Mouse (Mus musculus): Measurements from ENCODE around the gene Pcsk6. TPM values are rescaled to one million over a fixed set of nuclear protein-coding genes. Genes with fewer than 3 reads are reported as not detected.
A peak's percentile ranks its signal among the peaks of the same experiment; 100 is the strongest.

Pcsk6 gene
- polyA plus RNA-seq, 1 experiment: 0.12 TPM

DNA sequence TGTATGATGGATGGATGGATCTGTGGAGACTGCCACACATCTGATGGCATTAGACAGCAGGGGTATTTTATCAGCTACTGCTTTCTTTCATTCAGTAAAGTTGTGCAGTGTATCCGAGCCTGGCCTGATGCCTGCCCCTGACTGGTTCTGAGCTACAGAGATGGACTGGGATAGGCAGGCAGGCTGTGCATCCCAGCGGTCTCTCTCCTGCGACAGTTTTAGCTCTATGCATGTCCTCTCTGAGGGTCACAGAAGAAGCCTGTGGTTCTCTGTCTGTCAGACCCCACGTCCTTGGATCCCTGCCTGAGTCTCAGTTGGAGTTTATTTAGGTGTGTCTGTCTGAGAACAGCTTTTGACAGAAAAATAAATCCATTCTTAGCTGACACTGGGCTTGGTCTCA lies 16.7 kb downstream of the Pcsk6 start:
- H3K4me3 ChIP-seq (replicated peaks): no peak overlapping the region
- no peaks in the 10 kb centered on the region for H3K27me3 ChIP-seq (ENCODE audit: control insufficient read depth)
- no peaks in the 10 kb centered on the region for H3K36me3 ChIP-seq (ENCODE audit: control insufficient read depth)
- H3K4me1 ChIP-seq (ENCODE audit: control insufficient read depth): peaks cover 44% of the 10 kb centered on the region
- TF ChIP-seq GATA1 (IDR thresholded peaks at IDR 0.05; ENCODE audit: low read length): no peak
- TF ChIP-seq TAL1 (IDR thresholded peaks at IDR 0.05; ENCODE audit: low read length): no peak
- H3K9me3 ChIP-seq (ENCODE audit: control insufficient read depth, low read length): no peaks in the 10 kb centered on the region

DNA sequence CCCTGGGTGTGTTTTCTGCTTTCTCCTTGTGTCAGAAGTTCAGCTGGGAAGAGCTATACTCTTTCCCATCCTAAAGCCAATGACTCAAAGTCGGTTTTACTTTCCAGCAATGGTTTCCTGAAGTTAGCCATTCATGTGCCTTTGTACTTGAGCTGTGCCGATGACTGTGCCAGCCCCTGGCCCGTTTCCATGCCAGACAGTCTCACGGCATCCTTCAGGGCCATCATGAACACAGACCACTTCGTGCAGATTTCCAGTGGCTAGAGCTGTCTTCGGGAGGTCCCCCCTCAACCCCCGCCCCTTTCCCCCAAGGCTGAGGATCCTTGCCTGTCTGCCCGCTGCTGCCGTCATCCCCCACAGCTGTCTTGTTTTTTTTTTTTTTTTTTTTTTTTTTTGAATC lies 17.8 kb downstream of the Pcsk6 start:
- TF ChIP-seq GATA1 (IDR thresholded peaks at IDR 0.05; ENCODE audit: low read length) (no peak), TAL1 (IDR thresholded peaks at IDR 0.05; ENCODE audit: low read length) (no peak)
- H3K36me3 ChIP-seq (ENCODE audit: control insufficient read depth): no peaks in the 10 kb centered on the region
- H3K9me3 ChIP-seq (ENCODE audit: control insufficient read depth, low read length): no peaks in the 10 kb centered on the region
- no peak overlapping the region for H3K4me3 ChIP-seq (replicated peaks)
- H3K4me1 ChIP-seq (ENCODE audit: control insufficient read depth): peaks cover 33% of the 10 kb centered on the region
- no peaks in the 10 kb centered on the region for H3K27me3 ChIP-seq (ENCODE audit: control insufficient read depth)

DNA sequence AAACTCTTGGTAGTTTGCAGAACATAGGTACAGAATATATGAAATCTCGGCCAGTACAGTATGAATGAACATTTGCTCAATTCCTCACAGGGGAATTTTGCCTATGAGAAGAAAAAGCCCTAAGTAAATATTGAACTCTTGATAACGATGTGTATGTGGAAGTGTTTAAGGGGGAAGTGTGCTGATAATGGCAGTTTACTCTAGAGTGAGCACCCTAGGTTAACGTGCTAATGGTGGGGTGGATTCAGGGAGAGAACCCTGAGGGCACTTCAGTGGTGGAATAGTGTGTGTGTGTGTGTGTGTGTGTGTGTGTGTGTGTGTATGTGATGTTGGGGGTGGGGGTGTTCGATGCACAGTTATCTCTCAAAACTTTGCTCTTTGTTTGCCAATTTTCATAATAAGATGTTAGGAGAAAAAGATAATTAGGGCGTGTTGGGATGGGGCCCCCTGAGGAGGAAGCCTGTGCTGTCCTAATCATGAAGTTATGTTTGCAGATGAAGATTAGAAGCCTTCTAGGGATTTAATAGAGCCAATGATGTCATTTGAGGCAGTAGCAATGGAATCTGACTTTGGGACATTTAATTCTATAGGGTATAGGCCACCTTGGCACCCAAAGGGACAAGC lies 19.2 kb downstream of the Pcsk6 start:
- Histone ChIP-seq H3K4me3 (replicated peaks) (peak overlapping the region; percentile 35), H3K9me3 (ENCODE audit: control insufficient read depth, low read length) (no peaks in the 10 kb centered on the region), H3K27me3 (ENCODE audit: control insufficient read depth) (no peaks in the 10 kb centered on the region), H3K4me1 (ENCODE audit: control insufficient read depth) (peaks cover 28% of the 10 kb centered on the region), H3K36me3 (ENCODE audit: control insufficient read depth) (no peaks in the 10 kb centered on the region)
- TF ChIP-seq GATA1 (IDR thresholded peaks at IDR 0.05; ENCODE audit: low read length) (no peak), TAL1 (IDR thresholded peaks at IDR 0.05; ENCODE audit: low read length) (no peak)

DNA sequence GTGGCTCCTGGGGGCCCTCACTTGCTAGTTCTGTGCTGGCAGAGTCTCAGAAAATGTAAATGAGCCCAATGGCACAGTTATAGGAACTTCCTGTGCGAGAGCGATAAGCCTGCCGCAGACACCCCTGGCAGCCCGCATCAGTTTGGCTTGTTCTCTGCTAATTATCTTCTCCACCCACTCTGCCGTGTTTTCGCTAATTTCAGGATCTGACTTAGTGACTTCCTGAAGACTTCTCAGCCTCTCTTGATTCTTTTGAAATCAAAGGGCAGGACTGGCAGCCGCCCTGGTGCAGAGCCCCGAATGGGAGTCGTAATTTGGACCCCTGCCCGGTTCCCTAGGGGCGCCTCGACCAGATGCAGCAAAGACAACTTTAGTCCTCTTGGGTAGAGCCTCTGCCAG lies 19.8 kb downstream of the Pcsk6 start:
- Histone ChIP-seq H3K4me1 (ENCODE audit: control insufficient read depth) (peaks cover 28% of the 10 kb centered on the region), H3K4me3 (replicated peaks) (peak overlapping the region; percentile 35)
- no peak for TF ChIP-seq GATA1 (IDR thresholded peaks at IDR 0.05; ENCODE audit: low read length)
- peak; percentile 43; the same call in 1 of the 3 replicates for TF ChIP-seq TAL1 (IDR thresholded peaks at IDR 0.05; ENCODE audit: low read length)

DNA sequence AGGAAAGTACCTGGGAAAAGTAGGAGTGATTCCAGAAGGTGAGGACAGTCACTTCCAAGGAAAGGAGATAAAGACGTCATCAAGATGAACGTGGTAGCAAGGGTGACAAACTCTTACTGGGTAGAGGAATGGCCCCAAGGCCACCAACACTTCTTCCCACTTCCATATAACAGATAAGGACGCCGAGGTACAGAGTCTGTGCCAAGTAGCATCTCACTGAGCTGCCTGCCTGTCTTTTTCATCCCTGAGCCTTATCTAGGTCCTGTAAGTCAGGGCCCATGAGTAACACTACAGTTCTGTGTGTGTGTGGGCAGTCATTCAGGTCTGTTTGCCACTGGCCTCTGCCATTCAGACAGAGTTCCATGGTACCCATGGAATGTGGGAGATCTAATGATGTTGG lies 23.4 kb downstream of the Pcsk6 start:
- Histone ChIP-seq H3K4me3 (replicated peaks) (no peak overlapping the region), H3K27me3 (ENCODE audit: control insufficient read depth) (no peaks in the 10 kb centered on the region), H3K9me3 (ENCODE audit: control insufficient read depth, low read length) (no peaks in the 10 kb centered on the region), H3K36me3 (ENCODE audit: control insufficient read depth) (no peaks in the 10 kb centered on the region), H3K4me1 (ENCODE audit: control insufficient read depth) (peaks cover 21% of the 10 kb centered on the region)
- no peak for TF ChIP-seq TAL1 (IDR thresholded peaks at IDR 0.05; ENCODE audit: low read length)
- TF ChIP-seq GATA1 (IDR thresholded peaks at IDR 0.05; ENCODE audit: low read length): no peak

More for the DNA sequence above, 19.8 kb downstream of the Pcsk6 start:
- Histone ChIP-seq H3K36me3 (ENCODE audit: control insufficient read depth) (no peaks in the 10 kb centered on the region), H3K9me3 (ENCODE audit: control insufficient read depth, low read length) (no peaks in the 10 kb centered on the region), H3K27me3 (ENCODE audit: control insufficient read depth) (no peaks in the 10 kb centered on the region)

DNA sequence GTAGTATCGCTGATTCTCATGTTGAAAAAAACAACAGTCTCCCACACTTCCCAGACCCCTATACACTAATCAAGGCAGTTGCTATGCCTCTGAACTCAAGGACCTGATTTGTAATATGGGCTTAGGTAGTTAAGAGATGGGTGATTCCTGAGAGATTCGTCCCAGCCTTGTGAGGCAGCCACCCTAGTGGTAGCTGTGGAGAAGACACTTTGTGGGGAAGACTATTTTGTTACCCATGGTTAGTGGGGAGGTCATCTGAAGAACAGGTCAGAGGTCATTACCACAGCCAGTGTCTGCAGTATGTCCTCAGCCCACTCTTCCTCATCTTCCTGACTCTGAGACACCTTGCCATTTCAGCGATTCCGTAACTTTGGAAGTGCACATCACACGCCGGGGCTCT lies 24.3 kb downstream of the Pcsk6 start:
- H3K9me3 ChIP-seq (ENCODE audit: control insufficient read depth, low read length): no peaks in the 10 kb centered on the region
- TF ChIP-seq TAL1 (IDR thresholded peaks at IDR 0.05; ENCODE audit: low read length) (no peak), GATA1 (IDR thresholded peaks at IDR 0.05; ENCODE audit: low read length) (no peak)

DNA sequence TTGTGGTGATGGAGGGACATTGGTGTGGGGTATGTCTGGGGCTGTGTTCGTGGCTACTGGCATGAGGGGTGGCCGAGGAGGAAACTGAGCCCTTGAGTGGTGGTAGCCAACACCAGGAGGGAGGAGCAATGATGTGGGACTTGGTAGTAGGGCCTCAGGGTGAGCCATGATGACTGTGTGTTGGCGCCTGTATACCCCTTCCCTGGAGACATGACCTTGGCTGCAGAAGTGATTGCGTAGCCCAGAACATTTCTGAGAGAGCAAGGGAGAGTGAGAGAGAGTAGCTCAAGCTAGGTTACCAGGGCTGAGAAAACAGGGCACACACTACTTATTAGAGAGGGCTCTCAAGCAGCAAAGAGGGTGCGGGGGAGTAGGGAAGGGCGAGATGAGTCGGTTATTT lies 30.3 kb downstream of the Pcsk6 start:
- Histone ChIP-seq H3K4me3 (replicated peaks) (no peak overlapping the region), H3K36me3 (ENCODE audit: control insufficient read depth) (no peaks in the 10 kb centered on the region)

More for the DNA sequence above, 24.3 kb downstream of the Pcsk6 start:
- Histone ChIP-seq H3K36me3 (ENCODE audit: control insufficient read depth) (no peaks in the 10 kb centered on the region), H3K4me1 (ENCODE audit: control insufficient read depth) (peaks cover 13% of the 10 kb centered on the region), H3K4me3 (replicated peaks) (no peak overlapping the region), H3K27me3 (ENCODE audit: control insufficient read depth) (no peaks in the 10 kb centered on the region)

DNA sequence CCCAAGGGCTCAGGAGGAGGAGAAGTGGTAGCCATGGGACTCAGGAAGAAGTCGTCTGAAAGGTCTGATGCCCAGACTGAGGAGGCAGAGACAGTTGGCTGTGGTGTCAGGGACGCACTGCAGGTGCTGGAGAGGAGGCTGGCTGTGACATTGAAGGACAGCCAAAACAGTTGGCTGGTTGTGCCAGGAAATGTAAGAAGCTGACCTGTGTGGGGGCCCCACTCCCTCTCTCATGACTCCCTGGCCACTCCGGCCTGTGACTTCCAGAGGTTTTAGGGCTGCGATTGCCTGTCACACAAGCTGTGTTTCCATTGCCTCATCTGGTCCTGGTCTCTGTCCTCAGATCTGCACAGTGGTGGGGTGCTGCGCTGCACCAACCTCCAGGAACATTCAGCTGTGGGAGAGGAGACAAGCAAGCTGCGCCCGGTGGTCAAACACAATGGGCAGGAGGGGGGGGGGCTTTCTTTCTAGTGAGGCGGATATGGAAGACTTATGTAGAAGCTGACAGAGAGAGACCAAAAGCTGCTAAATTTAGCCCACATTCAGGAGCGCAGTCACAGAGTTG lies 30.8 kb downstream of the Pcsk6 start:
- H3K4me1 ChIP-seq (ENCODE audit: control insufficient read depth): no peaks in the 10 kb centered on the region
- no peak for TF ChIP-seq GATA1 (IDR thresholded peaks at IDR 0.05; ENCODE audit: low read length)
- no peak for TF ChIP-seq TAL1 (IDR thresholded peaks at IDR 0.05; ENCODE audit: low read length)
- H3K4me3 ChIP-seq (replicated peaks): no peak overlapping the region
- no peaks in the 10 kb centered on the region for H3K9me3 ChIP-seq (ENCODE audit: control insufficient read depth, low read length)
- no peaks in the 10 kb centered on the region for H3K27me3 ChIP-seq (ENCODE audit: control insufficient read depth)
- H3K36me3 ChIP-seq (ENCODE audit: control insufficient read depth): no peaks in the 10 kb centered on the region

More for the DNA sequence above, 30.3 kb downstream of the Pcsk6 start:
- H3K9me3 ChIP-seq (ENCODE audit: control insufficient read depth, low read length): no peaks in the 10 kb centered on the region
- TF ChIP-seq GATA1 (IDR thresholded peaks at IDR 0.05; ENCODE audit: low read length) (no peak), TAL1 (IDR thresholded peaks at IDR 0.05; ENCODE audit: low read length) (no peak)
- no peaks in the 10 kb centered on the region; the same call in 1 of the 2 replicates for H3K4me1 ChIP-seq (ENCODE audit: control insufficient read depth)
- H3K27me3 ChIP-seq (ENCODE audit: control insufficient read depth): no peaks in the 10 kb centered on the region

DNA sequence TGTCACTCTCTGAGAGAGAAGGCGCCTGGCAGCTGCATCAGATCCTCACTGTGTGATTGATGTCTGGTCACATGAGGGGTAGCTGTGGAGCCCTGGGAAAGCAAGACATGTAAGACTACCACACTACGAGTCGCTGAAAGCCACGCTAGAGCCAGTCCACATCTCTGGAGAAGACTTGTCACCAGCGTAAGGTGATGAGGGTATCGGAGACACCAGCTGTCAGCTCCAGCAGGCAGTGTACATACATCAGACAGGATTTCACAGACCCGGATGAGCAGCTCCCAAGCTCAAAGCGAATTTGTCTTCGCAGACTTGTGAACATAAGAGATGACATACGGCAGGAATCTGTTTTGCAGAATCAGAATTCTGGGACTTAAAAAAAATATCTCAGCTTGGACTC lies 32.0 kb downstream of the Pcsk6 start:
- Histone ChIP-seq H3K4me3 (replicated peaks) (no peak overlapping the region), H3K4me1 (ENCODE audit: control insufficient read depth) (no peaks in the 10 kb centered on the region), H3K27me3 (ENCODE audit: control insufficient read depth) (no peaks in the 10 kb centered on the region), H3K9me3 (ENCODE audit: control insufficient read depth, low read length) (no peaks in the 10 kb centered on the region), H3K36me3 (ENCODE audit: control insufficient read depth) (no peaks in the 10 kb centered on the region)
- TF ChIP-seq TAL1 (IDR thresholded peaks at IDR 0.05; ENCODE audit: low read length): no peak
- TF ChIP-seq GATA1 (IDR thresholded peaks at IDR 0.05; ENCODE audit: low read length): no peak
